Mouse (Mus musculus) ES-E14 (cell line): Measurements from ENCODE around the gene Tfeb. TPM values are rescaled to one million over a fixed set of nuclear protein-coding genes. Genes with fewer than 3 reads are reported as not detected.
A peak's percentile ranks its signal among the peaks of the same experiment; 100 is the strongest.

Source experiments
- DNase-seq: peaks from one replicate; pipeline ENCODE4 v3.0.0-alpha.2; 2013; ENCODE audit warnings: low read depth, low spot score
- H3K27ac ChIP-seq: 2 replicates; pipeline ENCODE4 v1.5.1; 2012; ENCODE audit warnings: low read depth, mild to moderate bottlenecking, low read length, moderate library complexity, mixed read lengths; ENCODE audit not compliant: poor library complexity, insufficient read depth, severe bottlenecking
- H3K36me3 ChIP-seq: 2 replicates; pipeline ENCODE4 v1.6.1; 2012; ENCODE audit warnings: mild to moderate bottlenecking, low read length, moderate library complexity, mixed read lengths; ENCODE audit not compliant: control insufficient read depth, poor library complexity, insufficient read depth, severe bottlenecking
- H3K4me1 ChIP-seq, 2 experiments: fragments of 150-350 bp in 1 of 2; sonication (generic) in 1 of 2; 2 replicates each; pipeline ENCODE4 v1.6.1; 2012; ENCODE audit warnings: low read length in 2 of 2, mild to moderate bottlenecking in 1 of 2, mixed read lengths in 1 of 2; ENCODE audit not compliant: control insufficient read depth in 2 of 2, insufficient read depth in 2 of 2, poor library complexity in 1 of 2
- H3K4me3 ChIP-seq, 2 experiments: fragments of 150-350 bp in 1 of 2; sonication (generic) in 1 of 2; 2 replicates each; pipeline ENCODE4 v1.5.1; 2012; ENCODE audit warnings: low read length in 2 of 2, low read depth in 1 of 2, mild to moderate bottlenecking in 1 of 2, mixed read lengths in 1 of 2; ENCODE audit not compliant: insufficient read depth in 1 of 2, poor library complexity in 1 of 2, severe bottlenecking in 1 of 2
- H3K9ac ChIP-seq: 2 replicates; pipeline ENCODE4 v1.6.1; 2012; ENCODE audit warnings: low read depth, mild to moderate bottlenecking, low read length, mixed read lengths; ENCODE audit not compliant: poor library complexity, insufficient read depth, severe bottlenecking
- H3K9me3 ChIP-seq: fragments of 150-350 bp; sonication (generic); 2 replicates; pipeline ENCODE4 v1.6.1; 2012; ENCODE audit warnings: low read depth, mild to moderate bottlenecking, low read length; ENCODE audit not compliant: control insufficient read depth, insufficient read depth
- CHD2 ChIP-seq: IDR thresholded peaks from 2 replicates; pipeline ENCODE4 v1.6.1; 2014; ENCODE audit warnings: mild to moderate bottlenecking, low read depth, low read length, inconsistent platforms
- HCFC1 ChIP-seq: IDR thresholded peaks from 2 replicates; pipeline ENCODE4 v1.6.1; 2012; ENCODE audit warnings: low read length, inconsistent platforms, borderline replicate concordance; ENCODE audit not compliant: insufficient read depth
- MAFK ChIP-seq: IDR thresholded peaks from 2 replicates; pipeline ENCODE4 v1.6.1; 2014; ENCODE audit warnings: mild to moderate bottlenecking, low read depth, low read length, inconsistent platforms; ENCODE audit not compliant: insufficient read depth
- ZC3H11A ChIP-seq: IDR thresholded peaks from 2 replicates; pipeline ENCODE4 v1.6.1; 2012; ENCODE audit warnings: low read depth, mild to moderate bottlenecking, inconsistent platforms, low read length, borderline replicate concordance
- ZNF384 ChIP-seq: IDR thresholded peaks from 2 replicates; pipeline ENCODE4 v1.6.1; 2012; ENCODE audit warnings: low read depth, low read length, inconsistent platforms
- in situ Hi-C, 2 experiments: fragments of 600-800 bp; cut with MboI; formaldehyde crosslinking; loops; one replicate each; pipeline ENCODE4 v1.15.1; 2025; ENCODE audit warnings: low sequenced_read_pairs in 2 of 2, inconsistent platforms in 1 of 2; ENCODE audit not compliant: unreplicated experiment in 2 of 2
- total RNA-seq: library from RNA; depleted of rRNA; stranded (reverse); fragments of 300-350 nt; gene quantifications from 2 replicates; pipeline ENCODE4 v1.2.3, GENCODE M21; 2012

The Tfeb gene
- total RNA-seq, 1 experiment: 21.0 TPM

GRCm38 (mm10) chr17:47811265-47811800, 74.5 kb downstream of the Tfeb start:
- Histone ChIP-seq H3K9me3 (no peaks in the 10 kb centered on the region), H3K4me3 (no peak overlapping the region; a peak in 1 of 4 replicates), H3K4me1 (peaks cover 1 to 52% of the 10 kb centered on the region in 2 experiments; a peak in 2 of 4 replicates), H3K27ac (no peak overlapping the region), H3K36me3 (peaks cover 3% of the 10 kb centered on the region; the same call in 1 of the 2 replicates), H3K9ac (no peak overlapping the region; the same call in 1 of the 2 replicates)
- in situ Hi-C loops: no loop called here
- TF ChIP-seq ZC3H11A (no peak), ZNF384 (no peak), CHD2 (no peak), MAFK (no peak), HCFC1 (no peak)
- no peak for DNase-seq

- H3K27ac ChIP-seq: no peak overlapping the region
- peaks cover 3% of the 10 kb centered on the region; the same call in 1 of the 2 replicates for H3K36me3 ChIP-seq
- no peaks in the 10 kb centered on the region for H3K9me3 ChIP-seq
- no peak for TF ChIP-seq CHD2
- TF ChIP-seq ZNF384: no peak
- TF ChIP-seq ZC3H11A: no peak
- no peak for TF ChIP-seq MAFK
- no peak for TF ChIP-seq HCFC1
- H3K9ac ChIP-seq: 0 out of 2 replicates have a peak overlapping the region, but pooled peaks have one; percentile 30
- peaks cover 1 to 48% of the 10 kb centered on the region in 2 experiments; a peak in 2 of 4 replicates for H3K4me1 ChIP-seq
- DNase-seq: no peak
- H3K4me3 ChIP-seq: no peak overlapping the region
- in situ Hi-C loops: no loop called here
Observed at GRCm38 (mm10) chr17:47812200-47812599, 75.4 kb downstream of the Tfeb start.

GRCm38 (mm10) chr17:47813616-47814015, 76.8 kb downstream of the Tfeb start:
- in situ Hi-C loops: no loop called here
- Histone ChIP-seq H3K27ac (no peak overlapping the region), H3K9ac (no peak overlapping the region), H3K4me1 (peaks cover 2 to 53% of the 10 kb centered on the region in 2 experiments; a peak in 3 of 4 replicates), H3K36me3 (peaks cover 3% of the 10 kb centered on the region; the same call in 1 of the 2 replicates), H3K9me3 (no peaks in the 10 kb centered on the region), H3K4me3 (no peak overlapping the region)
- no peak for TF ChIP-seq CHD2
- no peak for DNase-seq

GRCm38 (mm10) chr17:47814496-47814895, 77.7 kb downstream of the Tfeb start:
- in situ Hi-C loops: no loop called here
- TF ChIP-seq MAFK (no peak), HCFC1 (no peak), ZC3H11A (no peak), ZNF384 (no peak), CHD2 (no peak)
- no peak for DNase-seq
- no peak overlapping the region for H3K4me3 ChIP-seq
- peaks cover 3 to 53% of the 10 kb centered on the region in 2 experiments for H3K4me1 ChIP-seq
- no peak overlapping the region for H3K27ac ChIP-seq
- H3K36me3 ChIP-seq: peaks cover 5% of the 10 kb centered on the region; the same call in 1 of the 2 replicates
- H3K9me3 ChIP-seq: no peaks in the 10 kb centered on the region
- H3K9ac ChIP-seq: no peak overlapping the region

- no peak for TF ChIP-seq HCFC1
- no peak for TF ChIP-seq ZC3H11A
- no peak for TF ChIP-seq MAFK
- no peak for TF ChIP-seq ZNF384
- no peak for TF ChIP-seq CHD2
- peak overlapping the region; percentile 32; the same call in 1 of the 2 replicates for H3K9ac ChIP-seq
- DNase-seq: no peak
- in situ Hi-C loops: no loop called here
- peak overlapping the region; percentile 49 to 66 for H3K4me3 ChIP-seq
- peaks cover 5% of the 10 kb centered on the region; the same call in 1 of the 2 replicates for H3K36me3 ChIP-seq
- H3K4me1 ChIP-seq: peaks cover 5 to 51% of the 10 kb centered on the region in 2 experiments
- 0 out of 2 replicates have a peak overlapping the region, but pooled peaks have one; percentile 8 for H3K27ac ChIP-seq
- no peaks in the 10 kb centered on the region for H3K9me3 ChIP-seq
Observed at GRCm38 (mm10) chr17:47815446-47815845, 78.6 kb downstream of the Tfeb start.
